Mouse (Mus musculus) midbrain, embryonic 16.5 days (tissue): ENCODE measurements around the gene Prrt1. TPM values are rescaled to one million over a fixed set of nuclear protein-coding genes. Genes with fewer than 3 reads are reported as not detected.

Experiments used
- ATAC-seq: fragments of 200-750 bp; cut with Nextera tagmentation; 2 replicates; pipeline ENCODE4 v1.8.0; 2017; ENCODE audit warnings: moderate TSS enrichment
- H3K27ac ChIP-seq: fragments of 300-500 bp; sonication (generic); 2 replicates; pipeline ENCODE4 v1.5.1; 2014; ENCODE audit warnings: mild to moderate bottlenecking, low read length, mixed read lengths
- H3K27me3 ChIP-seq: fragments of 300-500 bp; sonication (generic); 2 replicates; pipeline ENCODE4 v1.6.1; 2014; ENCODE audit warnings: low read depth, low read length, mixed read lengths; ENCODE audit not compliant: control insufficient read depth, insufficient read depth
- H3K36me3 ChIP-seq: fragments of 300-500 bp; sonication (generic); 2 replicates; pipeline ENCODE4 v1.6.1; 2014; ENCODE audit warnings: mild to moderate bottlenecking, low read length, moderate library complexity, mixed read lengths; ENCODE audit not compliant: control insufficient read depth, insufficient read depth
- H3K4me1 ChIP-seq: fragments of 300-500 bp; sonication (generic); 2 replicates; pipeline ENCODE4 v1.6.1; 2014; ENCODE audit warnings: mild to moderate bottlenecking, low read length, mixed read lengths; ENCODE audit not compliant: control insufficient read depth, insufficient read depth
- H3K4me2 ChIP-seq: fragments of 300-500 bp; sonication (generic); 2 replicates; pipeline ENCODE4 v1.6.1; 2014; ENCODE audit warnings: mild to moderate bottlenecking, low read length, mixed read lengths
- H3K4me3 ChIP-seq: fragments of 300-500 bp; sonication (generic); 2 replicates; pipeline ENCODE4 v1.5.1; 2014; ENCODE audit warnings: low read depth, mild to moderate bottlenecking, low read length, moderate library complexity, mixed read lengths
- H3K9ac ChIP-seq: fragments of 300-500 bp; sonication (generic); 2 replicates; pipeline ENCODE4 v1.6.1; 2014; ENCODE audit warnings: low read depth, low read length, mixed read lengths
- H3K9me3 ChIP-seq: fragments of 300-500 bp; sonication (generic); replicated peaks from 2 replicates; pipeline ENCODE4 v1.6.1; 2014; ENCODE audit warnings: mild to moderate bottlenecking, low read length, mixed read lengths; ENCODE audit not compliant: control insufficient read depth, poor library complexity, severe bottlenecking
- WGBS: fragments of 180-500 bp; shearing (Covaris S2); extraction: QIAGEN DNeasy Blood & Tissue Kit; methylation state at CpG from one replicate; pipeline ENCODE4 v1.1.7; 2014; 5-methylcytosine and 5-hydroxymethylcytosine counted together
- polyA plus RNA-seq: library from polyadenylated mRNA; unstranded; fragments of >200 nt; fragmentation: Nextera tagmentation; extraction: Ambion mirVana; gene quantifications from 2 replicates; pipeline ENCODE4 v1.2.1, GENCODE M21; 2015

Prrt1 gene
- polyA plus RNA-seq, 1 experiment from 2014 or later: 11.5 TPM

DNA sequence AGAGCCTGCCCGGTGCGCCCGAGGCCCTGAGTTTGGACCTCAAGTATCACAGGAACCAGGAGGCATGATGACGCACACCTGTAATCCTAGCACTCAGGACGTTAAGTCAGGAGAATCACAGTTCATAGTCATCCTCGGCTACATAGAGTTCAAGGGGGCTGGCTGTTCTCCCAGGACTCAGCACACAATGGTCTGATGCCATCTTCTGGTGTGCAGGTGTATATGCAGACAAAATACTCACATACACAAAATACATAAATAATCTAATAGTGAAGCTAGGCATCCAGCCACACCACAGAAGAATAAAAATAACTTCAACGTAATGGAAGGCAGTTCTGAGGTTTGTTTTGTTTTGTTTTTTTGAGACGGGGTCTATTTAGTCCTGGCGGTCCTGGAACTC lies 6.2 kb upstream of the Prrt1 start:
- no peak for ATAC-seq
- WGBS: 88% methylated on average over 9 of the region's 9 CpGs
- H3K4me3 ChIP-seq: no peak overlapping the region
- H3K9ac ChIP-seq: no peak overlapping the region
- H3K27me3 ChIP-seq: no peaks in the 10 kb centered on the region
- peaks cover 12% of the 10 kb centered on the region for H3K4me1 ChIP-seq
- H3K9me3 ChIP-seq: no peaks in the 10 kb centered on the region
- H3K27ac ChIP-seq: no peak overlapping the region
- peaks cover 8% of the 10 kb centered on the region; the same call in 1 of the 2 replicates for H3K36me3 ChIP-seq
- no peak overlapping the region for H3K4me2 ChIP-seq

DNA sequence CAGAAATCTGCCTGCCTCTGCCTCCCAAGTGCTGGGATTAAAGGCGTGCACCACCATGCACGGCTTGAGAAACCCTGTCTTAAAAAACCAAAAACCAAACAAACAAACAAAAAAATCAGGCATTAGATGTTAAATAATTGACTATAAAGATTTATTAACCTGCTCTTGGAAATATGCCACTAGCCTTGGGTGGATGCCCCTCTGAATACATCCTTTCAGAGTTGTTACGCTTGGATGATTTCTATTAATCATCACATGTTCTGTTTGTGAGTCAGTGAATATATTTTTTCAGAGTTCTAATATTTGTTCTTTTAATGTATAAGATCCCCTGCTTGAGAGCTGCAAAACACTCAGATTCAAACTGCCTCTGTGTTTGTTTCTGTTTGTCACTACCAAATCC lies 4.4 kb upstream of the Prrt1 start:
- H3K9me3 ChIP-seq: no peaks in the 10 kb centered on the region
- no peak for ATAC-seq
- no peak overlapping the region for H3K4me2 ChIP-seq
- H3K9ac ChIP-seq: no peak overlapping the region
- H3K27me3 ChIP-seq: no peaks in the 10 kb centered on the region
- H3K27ac ChIP-seq: no peak overlapping the region
- 96% methylated on average over 3 of the region's 3 CpGs for WGBS
- no peak overlapping the region for H3K4me3 ChIP-seq
- H3K4me1 ChIP-seq: peaks cover 26% of the 10 kb centered on the region
- H3K36me3 ChIP-seq: peaks cover 3% of the 10 kb centered on the region; the same call in 1 of the 2 replicates

DNA sequence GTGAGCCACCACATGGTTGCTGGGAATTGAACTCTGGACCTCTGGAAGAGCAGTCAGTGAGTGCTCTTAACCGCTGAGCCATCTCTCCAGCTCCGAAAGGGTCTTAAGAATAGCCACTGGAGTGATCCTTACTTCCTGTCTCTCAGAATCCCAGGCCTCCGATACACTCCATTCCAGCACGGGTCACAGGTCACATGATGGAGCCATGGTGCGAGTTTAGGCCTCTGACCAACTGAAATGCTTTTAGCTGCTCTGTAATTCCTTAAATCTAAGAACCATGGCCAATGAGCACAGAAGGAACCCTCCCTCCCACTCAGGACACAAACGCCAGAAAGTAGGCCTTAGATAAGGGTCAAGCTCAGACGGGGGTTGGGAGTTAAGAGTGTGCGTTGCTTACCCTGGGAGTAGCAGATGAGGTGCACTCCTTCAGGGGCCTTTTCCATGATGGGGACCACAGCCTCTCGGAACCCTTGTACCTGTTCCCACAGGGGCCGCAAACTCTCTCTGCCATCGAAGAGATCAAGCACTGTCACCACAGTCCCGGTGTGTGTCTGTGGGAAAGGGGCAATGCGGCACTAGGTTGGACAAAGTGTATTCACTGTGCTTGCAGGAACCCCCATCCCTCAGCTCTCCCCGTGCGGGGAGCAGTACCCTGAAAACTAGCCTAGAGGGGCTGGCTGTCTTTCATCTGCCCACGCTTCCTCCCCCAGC lies 3.1 kb upstream of the Prrt1 start:
- H3K9me3 ChIP-seq: no peaks in the 10 kb centered on the region
- ATAC-seq: no peak; the same call in 1 of the 2 replicates
- H3K27ac ChIP-seq: peak overlapping the region; percentile 85
- peak overlapping the region; percentile 73 for H3K4me3 ChIP-seq
- peaks cover 38% of the 10 kb centered on the region for H3K4me1 ChIP-seq
- H3K36me3 ChIP-seq: no peaks in the 10 kb centered on the region
- WGBS: 52% methylated on average over 16 of the region's 16 CpGs
- peak overlapping the region; percentile 78 for H3K9ac ChIP-seq
- H3K27me3 ChIP-seq: no peaks in the 10 kb centered on the region
- H3K4me2 ChIP-seq: peak overlapping the region; percentile 92

DNA sequence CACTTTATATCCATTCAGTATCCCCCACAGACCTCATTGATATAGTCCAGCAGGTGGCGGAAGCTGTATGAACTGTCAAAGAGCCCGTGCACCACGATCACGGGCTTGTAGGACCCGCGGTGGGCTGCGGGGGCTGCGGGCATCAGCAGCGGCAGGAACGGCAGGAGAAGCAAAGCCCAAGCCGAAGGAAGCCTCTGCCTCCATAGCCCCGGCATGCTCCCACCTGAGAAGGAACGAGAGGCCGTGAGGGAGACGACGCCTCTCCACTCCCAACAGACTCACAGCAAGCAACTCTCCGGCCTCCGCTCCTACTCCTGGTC lies 2.6 kb upstream of the Prrt1 start:
- H3K9me3 ChIP-seq: no peaks in the 10 kb centered on the region
- peak overlapping the region; percentile 85 for H3K27ac ChIP-seq
- peak overlapping the region; percentile 73 for H3K4me3 ChIP-seq
- peaks cover 43% of the 10 kb centered on the region for H3K4me1 ChIP-seq
- H3K9ac ChIP-seq: peak overlapping the region; percentile 78
- H3K36me3 ChIP-seq: no peaks in the 10 kb centered on the region
- H3K4me2 ChIP-seq: peak overlapping the region; percentile 92
- peak; percentile 46 for ATAC-seq
- no peaks in the 10 kb centered on the region for H3K27me3 ChIP-seq
- WGBS: under 1% methylated on average over 17 of the region's 18 CpGs

DNA sequence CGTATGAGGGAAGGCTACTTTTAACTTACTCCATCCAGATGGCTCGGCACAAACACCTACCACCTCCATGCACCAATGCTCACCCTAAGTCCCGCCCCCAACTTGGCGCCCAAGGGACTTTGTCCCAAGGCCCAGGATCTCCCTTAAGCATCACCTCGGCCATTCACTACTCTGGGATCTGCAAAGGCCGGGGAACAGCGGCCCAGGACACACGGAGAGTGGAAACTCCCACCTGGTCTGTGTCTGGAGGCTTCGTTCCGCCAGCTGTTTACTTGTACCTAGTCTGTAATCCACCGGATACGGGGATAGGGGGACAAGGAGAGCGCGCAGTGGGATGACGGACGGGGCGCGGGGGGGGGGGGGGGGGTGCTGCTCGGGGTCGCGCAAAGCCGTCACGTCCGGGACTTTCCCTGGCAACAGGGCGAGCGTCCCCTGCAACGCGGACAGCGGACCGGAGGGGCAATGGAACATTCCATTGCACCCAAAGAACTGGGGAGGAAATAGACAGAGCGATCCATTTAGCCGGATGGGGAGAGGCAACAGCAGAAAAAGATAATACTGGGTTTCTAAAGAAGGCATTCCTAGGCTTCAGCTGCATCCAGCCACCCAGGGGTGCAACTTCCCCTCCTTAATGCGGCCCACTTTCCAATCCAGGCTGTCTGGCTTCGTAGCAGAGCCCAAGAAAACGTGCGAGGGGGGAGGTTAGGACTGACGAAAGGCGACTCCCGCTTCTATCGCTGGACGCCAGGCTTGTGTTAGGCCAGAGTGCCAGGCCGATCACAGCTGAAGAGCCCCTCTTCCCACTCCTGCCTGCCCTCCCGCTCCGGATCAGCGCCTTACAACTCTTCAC lies 2.0 kb upstream of the Prrt1 start:
- Histone ChIP-seq H3K4me3 (peak overlapping the region; percentile 73), H3K9ac (peak overlapping the region; percentile 78), H3K9me3 (no peaks in the 10 kb centered on the region), H3K4me1 (peaks cover 46% of the 10 kb centered on the region), H3K27me3 (0 out of 2 replicates have a peak, but pooled peaks cover 1% of the 10 kb centered on the region), H3K27ac (peak overlapping the region; percentile 85), H3K36me3 (no peaks in the 10 kb centered on the region), H3K4me2 (peak overlapping the region; percentile 92)
- WGBS: under 1% methylated on average over 36 of the region's 45 CpGs
- ATAC-seq: peak; percentile 65

DNA sequence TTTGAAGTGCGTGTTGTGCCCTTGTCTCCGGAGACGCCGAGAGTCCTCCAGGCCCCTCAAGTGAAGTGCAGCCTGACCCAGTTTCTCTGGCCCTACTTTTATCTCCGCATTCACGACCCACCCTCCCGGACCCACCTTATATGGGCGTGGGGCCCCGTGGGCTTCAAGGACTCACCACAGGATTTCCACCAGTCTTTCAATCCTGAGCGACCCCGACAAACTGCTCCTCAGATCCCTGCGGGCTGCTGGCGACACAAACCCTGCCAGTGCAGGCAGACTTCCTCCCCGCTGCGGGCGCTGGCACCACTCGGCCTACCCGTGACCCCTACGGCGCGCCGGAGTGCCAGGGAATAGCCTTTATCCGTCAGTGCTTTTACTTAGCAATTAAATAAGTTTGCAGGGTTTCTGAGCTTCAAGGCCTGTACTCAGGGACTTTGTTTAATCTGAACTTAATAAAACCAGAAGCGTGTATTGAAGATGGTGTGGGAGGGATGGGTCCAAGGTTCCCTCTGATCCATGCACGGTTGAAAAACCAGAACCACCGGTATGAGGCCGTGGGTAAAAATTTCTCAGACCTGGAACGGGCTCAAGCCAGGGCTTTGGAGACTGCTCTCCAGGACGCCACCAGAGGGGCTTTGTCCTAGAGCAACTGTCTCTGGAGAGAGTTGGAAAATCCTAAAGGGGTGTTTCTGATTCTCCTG lies 1.2 kb upstream of the Prrt1 start, which contains the start of gene Ppt2:
TSS of gene Ppt2 (minus strand) at position 568 of the 701 bp plus-strand sequence.
- H3K36me3 ChIP-seq: no peaks in the 10 kb centered on the region
- ATAC-seq: peak; percentile 11; the same call in 1 of the 2 replicates
- H3K27ac ChIP-seq: peak within 1 kb of the TSS; percentile 85
- 0 out of 2 replicates have a peak, but pooled peaks cover 2% of the 10 kb centered on the region for H3K27me3 ChIP-seq
- peak within 1 kb of the TSS; percentile 78 for H3K9ac ChIP-seq
- H3K4me1 ChIP-seq: peaks cover 46% of the 10 kb centered on the region
- peak within 1 kb of the TSS; percentile 73 for H3K4me3 ChIP-seq
- H3K4me2 ChIP-seq: peak within 1 kb of the TSS; percentile 92
- H3K9me3 ChIP-seq: no peaks in the 10 kb centered on the region
- WGBS: 3% methylated on average over 29 of the region's 29 CpGs

DNA sequence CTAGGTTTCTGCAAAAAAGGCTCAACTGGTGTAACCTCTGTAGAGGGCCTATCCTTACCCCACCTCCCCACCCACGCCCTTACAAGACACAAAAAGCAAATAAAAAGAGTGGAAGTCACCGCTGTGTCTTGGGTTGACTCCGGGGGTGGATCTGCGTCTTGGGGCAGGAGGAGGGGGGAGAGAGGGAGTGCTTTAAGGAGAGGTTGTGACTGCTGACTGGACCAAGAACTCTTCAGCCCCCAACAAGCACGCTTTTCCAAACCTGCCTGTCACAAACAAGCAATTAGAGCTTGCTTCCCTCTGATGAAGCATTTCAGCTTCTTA lies 727 bp upstream of the Prrt1 start:
- Histone ChIP-seq H3K9ac (peak overlapping the region; percentile 78), H3K4me3 (peak overlapping the region; percentile 73), H3K27ac (peak overlapping the region; percentile 85), H3K27me3 (0 out of 2 replicates have a peak, but pooled peaks cover 2% of the 10 kb centered on the region), H3K4me1 (peaks cover 46% of the 10 kb centered on the region), H3K36me3 (no peaks in the 10 kb centered on the region), H3K4me2 (peak overlapping the region; percentile 92), H3K9me3 (no peaks in the 10 kb centered on the region)
- ATAC-seq: no peak
- WGBS: 13% methylated on average over 5 of the region's 5 CpGs

DNA sequence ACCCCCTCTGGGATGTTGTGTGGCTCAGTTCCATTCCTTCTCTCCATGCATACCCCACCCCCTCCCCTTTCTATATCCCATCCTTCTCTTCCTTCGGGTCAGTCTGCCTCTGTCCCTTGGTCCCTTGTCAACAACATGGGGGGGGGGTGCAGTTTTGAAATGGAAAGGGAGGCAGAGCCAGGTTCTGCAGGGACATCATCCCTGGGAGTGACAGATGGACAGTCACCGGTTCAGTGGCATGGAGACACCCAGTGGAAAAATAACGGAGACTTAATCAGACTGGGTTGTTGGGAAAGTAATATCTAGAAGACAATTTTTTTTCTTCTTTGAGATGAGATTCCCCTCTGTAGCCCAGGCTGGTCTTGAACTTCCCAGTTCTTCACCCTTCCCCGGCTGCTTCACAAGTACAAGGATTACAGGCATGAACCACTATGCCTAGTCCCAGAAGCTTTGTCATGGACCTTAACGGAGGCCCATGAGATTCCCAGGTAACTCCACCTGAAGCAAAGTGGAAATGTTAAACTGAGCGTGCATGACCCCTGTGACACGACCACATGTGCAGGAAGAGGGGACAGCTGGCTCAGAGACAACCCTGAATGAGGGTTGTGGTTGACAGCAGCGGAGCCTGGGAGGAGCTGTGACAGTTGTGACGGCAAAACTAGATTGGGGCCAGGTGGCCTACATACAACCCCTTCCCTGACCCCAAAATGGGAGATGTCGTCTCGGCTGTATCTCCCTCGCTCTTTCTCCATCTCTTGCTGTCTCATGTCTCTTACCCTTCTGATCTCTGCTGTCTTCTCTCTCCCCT lies 667 bp downstream of the Prrt1 start:
- peaks cover 46% of the 10 kb centered on the region for H3K4me1 ChIP-seq
- no peaks in the 10 kb centered on the region for H3K9me3 ChIP-seq
- ATAC-seq: no peak
- H3K27ac ChIP-seq: peak overlapping the region; percentile 85
- H3K36me3 ChIP-seq: no peaks in the 10 kb centered on the region
- H3K4me3 ChIP-seq: peak overlapping the region; percentile 73
- H3K9ac ChIP-seq: peak overlapping the region; percentile 78
- peak overlapping the region; percentile 92 for H3K4me2 ChIP-seq
- 21% methylated on average over 12 of the region's 12 CpGs for WGBS
- H3K27me3 ChIP-seq: 0 out of 2 replicates have a peak, but pooled peaks cover 2% of the 10 kb centered on the region
